Mouse (Mus musculus) myocyte (in vitro differentiated cells): ENCODE data around the gene Gprc5d. TPM values are rescaled to one million over a fixed set of nuclear protein-coding genes. Genes with fewer than 3 reads are reported as not detected.

ENCODE experiments used
- H3K27me3 ChIP-seq: one replicate; pipeline ENCODE4 v1.6.1; 2011; ENCODE audit not compliant: control insufficient read depth, insufficient read depth, insufficient read length
- H3K36me3 ChIP-seq: one replicate; pipeline ENCODE4 v1.6.1; 2011; ENCODE audit not compliant: control insufficient read depth, insufficient read depth
- H3K4me2 ChIP-seq: one replicate; pipeline ENCODE4 v1.6.1; 2011; ENCODE audit warnings: low read depth, control low read depth
- H3K4me3 ChIP-seq: one replicate; pipeline ENCODE4 v1.5.1; 2011; ENCODE audit warnings: mild to moderate bottlenecking, control low read depth, moderate library complexity
- H3K79me2 ChIP-seq: one replicate; pipeline ENCODE4 v1.6.1; 2011; ENCODE audit not compliant: control insufficient read depth, insufficient read depth
- H3ac ChIP-seq: one replicate; pipeline ENCODE4 v1.6.1; 2011; ENCODE audit not compliant: control insufficient read depth, insufficient read length
- CEBPB ChIP-seq: IDR thresholded peaks from 2 replicates; pipeline ENCODE4 v1.6.1; 2011; ENCODE audit warnings: mild to moderate bottlenecking, moderate library complexity; ENCODE audit not compliant: poor library complexity, insufficient read depth, severe bottlenecking
- E2F4 ChIP-seq: IDR thresholded peaks from one replicate; pipeline ENCODE4 v1.6.1; 2011; ENCODE audit warnings: mild to moderate bottlenecking, control low read depth, moderate library complexity; ENCODE audit not compliant: insufficient read depth
- MAX ChIP-seq: IDR thresholded peaks from one replicate; pipeline ENCODE4 v1.6.1; 2011; ENCODE audit warnings: low read depth, mild to moderate bottlenecking, control low read depth
- MYOD1 ChIP-seq, 3 experiments: IDR thresholded peaks; one replicate each; pipeline ENCODE4 v1.6.1; 2011; ENCODE audit warnings: control low read depth in 2 of 3, low read depth in 2 of 3, mild to moderate bottlenecking in 2 of 3, moderate library complexity in 1 of 3; ENCODE audit not compliant: insufficient read length in 2 of 3, control insufficient read depth in 1 of 3
- MYOG ChIP-seq, 3 experiments: IDR thresholded peaks; one replicate each; pipeline ENCODE4 v1.6.1; 2011; ENCODE audit warnings: control low read depth in 2 of 3, low read depth in 2 of 3, mild to moderate bottlenecking in 2 of 3; ENCODE audit not compliant: insufficient read length in 2 of 3, control insufficient read depth in 1 of 3, insufficient read depth in 1 of 3
- POLR2A ChIP-seq: IDR thresholded peaks from one replicate; pipeline ENCODE4 v1.6.1; 2011; ENCODE audit warnings: low read depth, mild to moderate bottlenecking, control low read depth, moderate library complexity; ENCODE audit not compliant: insufficient read length
- POLR2AphosphoS2 ChIP-seq: IDR thresholded peaks from one replicate; pipeline ENCODE4 v1.6.1; 2011; ENCODE audit warnings: low read depth, control low read depth; ENCODE audit not compliant: insufficient read length
- REST ChIP-seq: IDR thresholded peaks from one replicate; pipeline ENCODE4 v1.6.1; 2011; ENCODE audit warnings: mild to moderate bottlenecking, control low read depth, moderate library complexity; ENCODE audit not compliant: insufficient read depth, insufficient read length
- SRF ChIP-seq: IDR thresholded peaks from one replicate; pipeline ENCODE4 v1.6.1; 2011; ENCODE audit warnings: low read depth; ENCODE audit not compliant: control insufficient read depth, insufficient read length
- TCF12 ChIP-seq: IDR thresholded peaks from one replicate; pipeline ENCODE4 v1.6.1; 2011; ENCODE audit warnings: mild to moderate bottlenecking, control low read depth; ENCODE audit not compliant: poor library complexity, insufficient read depth, severe bottlenecking
- TCF3 ChIP-seq: IDR thresholded peaks from one replicate; pipeline ENCODE4 v1.6.1; 2011; ENCODE audit warnings: low read depth, control low read depth; ENCODE audit not compliant: insufficient read length
- USF1 ChIP-seq: IDR thresholded peaks from one replicate; pipeline ENCODE4 v1.6.1; 2011; ENCODE audit warnings: low read depth, mild to moderate bottlenecking, control low read depth, moderate library complexity
- polyA plus RNA-seq: library from polyadenylated mRNA; unstranded; fragments of >200 nt; fragmentation: generic; extraction: Trizol; gene quantifications from one replicate; pipeline ENCODE4 v1.2.1, GENCODE M21; 2012; ENCODE audit warnings: missing spikeins

Gprc5d gene
- polyA plus RNA-seq, 1 experiment: 0.89 TPM

DNA sequence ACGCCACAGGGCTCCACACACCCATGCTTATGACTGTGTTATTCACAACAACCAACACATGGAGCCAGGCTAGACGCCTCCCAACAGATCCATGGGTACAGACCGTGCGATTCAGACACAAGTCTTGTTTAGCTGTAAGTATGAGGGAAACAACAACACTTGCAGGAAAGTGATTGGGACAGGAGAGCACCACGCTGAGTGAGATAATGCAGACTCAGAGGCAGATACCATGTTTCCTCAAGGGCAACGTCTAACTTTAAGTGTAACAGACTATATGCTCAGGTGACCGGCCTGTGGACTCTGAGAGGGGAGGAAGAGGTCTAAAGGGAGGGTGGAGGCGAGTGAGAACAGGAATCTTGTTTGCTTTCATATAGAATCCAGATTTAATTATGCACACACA lies 38.5 kb upstream of the Gprc5d start:
- no peaks in the 10 kb centered on the region for H3K79me2 ChIP-seq
- no peak overlapping the region for H3K4me3 ChIP-seq
- no peak overlapping the region for H3ac ChIP-seq
- TF ChIP-seq POLR2AphosphoS2: no peak
- no peak for TF ChIP-seq CEBPB
- no peak for TF ChIP-seq SRF
- TF ChIP-seq REST: no peak
- TF ChIP-seq MYOG (IDR thresholded peaks at IDR 0.05; ENCODE audit: control insufficient read depth in 1 of 3, insufficient read depth in 1 of 3, insufficient read length in 2 of 3, low read depth in 2 of 3): no peak
- no peak for TF ChIP-seq E2F4
- TF ChIP-seq POLR2A: no peak
- no peak for TF ChIP-seq MAX
- TF ChIP-seq USF1: no peak
- TF ChIP-seq TCF12: no peak
- H3K27me3 ChIP-seq: no peaks in the 10 kb centered on the region
- no peaks in the 10 kb centered on the region for H3K36me3 ChIP-seq
- no peak overlapping the region for H3K4me2 ChIP-seq

DNA sequence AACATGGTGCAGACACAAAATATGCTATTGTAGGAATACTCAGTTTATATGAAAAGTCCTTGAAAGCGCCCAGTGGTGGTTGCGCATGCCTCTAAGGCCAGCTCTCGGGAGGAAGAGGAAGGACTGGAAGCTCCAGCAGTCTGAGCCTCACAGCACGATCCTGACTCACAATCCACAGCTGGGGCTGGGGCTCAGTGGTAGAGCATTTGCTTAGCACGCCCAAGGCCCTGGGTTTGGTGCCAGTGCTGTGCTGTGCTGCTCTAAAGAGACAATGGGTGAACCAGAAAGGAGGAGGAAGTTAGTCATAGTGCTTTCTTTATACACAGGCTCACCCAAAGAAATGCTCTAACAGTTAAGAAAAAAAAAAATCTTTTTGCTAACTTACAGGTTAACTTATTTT lies 35.6 kb upstream of the Gprc5d start:
- TF ChIP-seq TCF12: no peak
- Histone ChIP-seq H3ac (no peak overlapping the region), H3K36me3 (no peaks in the 10 kb centered on the region), H3K4me2 (no peak overlapping the region), H3K27me3 (no peaks in the 10 kb centered on the region), H3K4me3 (no peak overlapping the region), H3K79me2 (no peaks in the 10 kb centered on the region)

DNA sequence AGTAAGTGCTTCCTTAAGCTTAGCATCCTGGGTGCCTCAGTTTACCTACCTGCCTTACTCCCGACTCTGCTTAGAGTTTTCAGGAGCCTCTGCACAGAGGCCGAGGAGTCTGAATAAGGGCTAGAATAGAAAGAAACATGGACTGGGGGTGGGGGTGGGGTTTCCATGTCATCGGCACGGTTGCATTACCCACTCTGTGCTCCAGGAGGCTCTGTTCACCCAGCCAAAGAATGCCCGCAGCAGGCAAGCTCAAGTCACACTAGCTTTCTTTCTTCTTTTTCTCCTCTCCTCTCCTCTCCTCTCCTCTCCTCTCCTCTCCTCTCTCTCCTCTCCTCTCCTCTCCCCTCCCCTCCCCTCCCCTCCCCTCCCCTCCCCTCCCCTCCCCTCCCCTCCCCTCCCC lies 32.2 kb upstream of the Gprc5d start:
- no peak overlapping the region for H3K4me3 ChIP-seq
- H3K36me3 ChIP-seq: no peaks in the 10 kb centered on the region
- no peaks in the 10 kb centered on the region for H3K79me2 ChIP-seq
- no peak overlapping the region for H3K4me2 ChIP-seq
- no peak overlapping the region for H3ac ChIP-seq
- H3K27me3 ChIP-seq: no peaks in the 10 kb centered on the region
- no peak for TF ChIP-seq E2F4

DNA sequence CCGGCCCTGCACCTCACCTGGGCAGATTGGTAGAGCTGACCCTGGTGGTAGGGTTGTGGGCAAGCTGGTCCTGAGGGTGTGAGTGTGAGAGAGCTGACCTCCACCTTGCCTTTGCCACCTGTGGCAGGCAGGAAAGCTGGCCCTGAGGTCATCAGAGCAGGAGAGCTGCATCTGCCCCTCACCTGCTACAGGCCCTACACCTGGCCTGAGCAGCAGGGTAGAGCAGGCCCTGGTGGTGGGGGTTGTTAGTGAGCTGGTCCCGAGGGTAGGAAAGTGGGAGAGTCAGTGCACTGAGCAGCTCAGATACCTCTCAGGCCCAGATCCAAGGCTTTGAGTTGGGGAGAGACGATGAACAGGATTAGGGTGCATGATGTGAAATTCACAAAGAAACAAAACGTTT lies 31.6 kb upstream of the Gprc5d start:
- Histone ChIP-seq H3K36me3 (no peaks in the 10 kb centered on the region), H3K4me3 (no peak overlapping the region), H3K27me3 (no peaks in the 10 kb centered on the region), H3K4me2 (no peak overlapping the region), H3K79me2 (no peaks in the 10 kb centered on the region), H3ac (no peak overlapping the region)
- no peak for TF ChIP-seq CEBPB
- no peak for TF ChIP-seq E2F4
- TF ChIP-seq REST: no peak
- no peak for TF ChIP-seq POLR2AphosphoS2
- no peak for TF ChIP-seq POLR2A
- TF ChIP-seq TCF3: no peak
- TF ChIP-seq MAX: no peak
- TF ChIP-seq SRF: no peak
- no peak for TF ChIP-seq TCF12
- TF ChIP-seq USF1: no peak
- no peak for TF ChIP-seq MYOD1 (IDR thresholded peaks at IDR 0.05; ENCODE audit: control insufficient read depth in 1 of 3, insufficient read length in 2 of 3, low read depth in 2 of 3)

DNA sequence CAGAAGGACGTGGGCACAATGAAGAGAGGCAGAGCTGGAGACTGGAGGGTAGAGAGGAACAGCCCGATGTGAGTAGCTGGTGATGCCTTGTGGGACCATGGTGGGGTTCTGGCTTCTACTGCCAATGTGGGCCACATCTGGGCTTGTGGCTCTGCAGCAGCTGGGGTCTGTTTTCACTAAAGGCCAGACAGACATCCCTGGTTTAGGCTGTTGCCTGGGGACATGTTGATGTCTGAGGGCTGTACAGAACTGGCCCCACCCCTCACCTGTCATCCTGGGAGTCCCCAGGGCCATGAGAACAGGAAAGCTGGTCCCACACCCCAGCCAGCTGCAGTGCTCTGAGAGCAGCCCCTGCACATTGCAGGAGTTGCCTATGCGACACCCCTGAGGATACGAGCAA lies 31.1 kb upstream of the Gprc5d start:
- no peaks in the 10 kb centered on the region for H3K27me3 ChIP-seq
- H3K4me3 ChIP-seq: no peak overlapping the region
- H3ac ChIP-seq: no peak overlapping the region
- no peak overlapping the region for H3K4me2 ChIP-seq
- no peaks in the 10 kb centered on the region for H3K36me3 ChIP-seq
- no peaks in the 10 kb centered on the region for H3K79me2 ChIP-seq
- TF ChIP-seq USF1: no peak
- no peak for TF ChIP-seq SRF
- no peak for TF ChIP-seq REST
- no peak for TF ChIP-seq MAX
- TF ChIP-seq TCF12: no peak
- no peak for TF ChIP-seq MYOD1 (IDR thresholded peaks at IDR 0.05; ENCODE audit: control insufficient read depth in 1 of 3, insufficient read length in 2 of 3, low read depth in 2 of 3)
- TF ChIP-seq TCF3: no peak
- no peak for TF ChIP-seq POLR2A
- TF ChIP-seq E2F4: no peak
- no peak for TF ChIP-seq MYOG (IDR thresholded peaks at IDR 0.05; ENCODE audit: control insufficient read depth in 1 of 3, insufficient read depth in 1 of 3, insufficient read length in 2 of 3, low read depth in 2 of 3)
- no peak for TF ChIP-seq POLR2AphosphoS2
- TF ChIP-seq CEBPB: no peak

DNA sequence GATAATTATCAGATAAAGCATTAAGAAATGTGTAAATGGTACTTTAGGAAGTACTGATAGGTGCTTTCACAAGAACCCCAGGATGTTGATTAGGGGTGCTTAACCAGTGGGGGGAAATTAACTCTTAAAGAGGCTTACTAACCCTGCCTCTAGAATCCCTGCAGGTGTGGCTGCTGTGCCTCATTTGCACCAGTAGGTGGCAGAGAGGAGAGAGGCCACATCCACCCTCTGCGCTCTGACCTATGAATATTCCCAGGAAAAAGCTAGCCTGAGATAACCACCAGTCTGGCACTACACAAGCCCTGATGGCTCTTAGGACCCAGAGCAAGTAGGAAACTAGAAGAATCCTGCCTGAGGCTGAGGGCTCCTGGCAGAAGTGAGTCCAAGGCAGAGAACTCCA lies 30.4 kb upstream of the Gprc5d start:
- H3K27me3 ChIP-seq: no peaks in the 10 kb centered on the region
- no peaks in the 10 kb centered on the region for H3K36me3 ChIP-seq
- H3K79me2 ChIP-seq: no peaks in the 10 kb centered on the region
- TF ChIP-seq REST (no peak), MYOG (IDR thresholded peaks at IDR 0.05; ENCODE audit: control insufficient read depth in 1 of 3, insufficient read depth in 1 of 3, insufficient read length in 2 of 3, low read depth in 2 of 3) (no peak), USF1 (no peak), MAX (no peak), MYOD1 (IDR thresholded peaks at IDR 0.05; ENCODE audit: control insufficient read depth in 1 of 3, insufficient read length in 2 of 3, low read depth in 2 of 3) (no peak), TCF3 (no peak), E2F4 (no peak), CEBPB (no peak), POLR2AphosphoS2 (no peak), SRF (no peak), TCF12 (no peak)
- no peak overlapping the region for H3ac ChIP-seq
- no peak overlapping the region for H3K4me2 ChIP-seq
- no peak overlapping the region for H3K4me3 ChIP-seq
